Mouse (Mus musculus): ENCODE measurements around the gene Utp4.
"Not testable (repeated sequence)": the region's sequence is repeated elsewhere in the genome, so short reads cannot be mapped to it uniquely, and the experiment has no call there.

The Utp4 gene

GRCm38 (mm10) chr8:106893481-106894156 is at the start of gene Utp4:
Gene Utp4, plus strand, starts transcription at chr8:106893636.
- peak; percentile 94 for DNase-seq

- no peak for DNase-seq
Observed at GRCm38 (mm10) chr8:106850034-106850433, 43.4 kb upstream of the Utp4 start.

GRCm38 (mm10) chr8:106854534-106855241 is 38.7 kb upstream of the Utp4 start:
- peak; percentile 27 for DNase-seq

- DNase-seq: no peak
Observed at GRCm38 (mm10) chr8:106855242-106855562, 38.2 kb upstream of the Utp4 start.

GRCm38 (mm10) chr8:106862845-106863244 is 30.6 kb upstream of the Utp4 start:
- no peak for DNase-seq

GRCm38 (mm10) chr8:106865354-106865753 is 28.1 kb upstream of the Utp4 start:
- DNase-seq: no peak

- peak; percentile 60 for DNase-seq
Observed at GRCm38 (mm10) chr8:106870051-106870450, 23.4 kb upstream of the Utp4 start, which contains the start of gene Has3. Gene Has3, plus strand, starts transcription at chr8:106870242.

GRCm38 (mm10) chr8:106870537-106871327 is 22.7 kb upstream of the Utp4 start:
- DNase-seq: peak; percentile 82

- peak; percentile 34 for DNase-seq
Observed at GRCm38 (mm10) chr8:106871328-106871926, 22.0 kb upstream of the Utp4 start.

GRCm38 (mm10) chr8:106871931-106872371 is 21.5 kb upstream of the Utp4 start:
- DNase-seq: peak; percentile 85

- DNase-seq: peak; percentile 52
Observed at GRCm38 (mm10) chr8:106872454-106873034, 20.9 kb upstream of the Utp4 start.

GRCm38 (mm10) chr8:106880121-106880707 is 13.2 kb upstream of the Utp4 start:
- DNase-seq: peak; percentile 56

- DNase-seq: not testable (repeated sequence)
Observed at GRCm38 (mm10) chr8:106884094-106884493, 9.3 kb upstream of the Utp4 start.

- DNase-seq: peak; percentile 39
Observed at GRCm38 (mm10) chr8:106884826-106885400, 8.5 kb upstream of the Utp4 start.

- peak; percentile 89 for DNase-seq
Observed at GRCm38 (mm10) chr8:106887336-106888189, 5.9 kb upstream of the Utp4 start.

GRCm38 (mm10) chr8:106888803-106889202 is 4.6 kb upstream of the Utp4 start:
- no peak for DNase-seq

- peak; percentile 71 for DNase-seq
Observed at GRCm38 (mm10) chr8:106892210-106892805, 1.1 kb upstream of the Utp4 start.

- peak; percentile 84 for DNase-seq
Observed at GRCm38 (mm10) chr8:106892806-106893451, 507 bp upstream of the Utp4 start.

- DNase-seq: no peak
Observed at GRCm38 (mm10) chr8:106899473-106899872, 6.0 kb downstream of the Utp4 start.

Measured in kidney, postnatal 10 days (tissue).